Mouse (Mus musculus): Measurements from ENCODE around the gene Tuba1b. TPM values are rescaled to one million over a fixed set of nuclear protein-coding genes. Genes with fewer than 3 reads are reported as not detected.

Gene Tuba1b
- polyA plus RNA-seq (2012; rRNA removed) = 349 and 354 TPM in 2 replicates

GRCm38 (mm10) chr15:98934217-98934839, at the start of gene Tuba1b:
Gene Tuba1b, minus strand, starts transcription at chr15:98934565.

GRCm38 (mm10) chr15:98953401-98954356, 19.3 kb upstream of the Tuba1b start, which contains the start of the genes Gm49450 and Tuba1a:
Gene Gm49450, minus strand, starts transcription at chr15:98953551.
Gene Tuba1a, minus strand, starts transcription at chr15:98953703.

DNA sequence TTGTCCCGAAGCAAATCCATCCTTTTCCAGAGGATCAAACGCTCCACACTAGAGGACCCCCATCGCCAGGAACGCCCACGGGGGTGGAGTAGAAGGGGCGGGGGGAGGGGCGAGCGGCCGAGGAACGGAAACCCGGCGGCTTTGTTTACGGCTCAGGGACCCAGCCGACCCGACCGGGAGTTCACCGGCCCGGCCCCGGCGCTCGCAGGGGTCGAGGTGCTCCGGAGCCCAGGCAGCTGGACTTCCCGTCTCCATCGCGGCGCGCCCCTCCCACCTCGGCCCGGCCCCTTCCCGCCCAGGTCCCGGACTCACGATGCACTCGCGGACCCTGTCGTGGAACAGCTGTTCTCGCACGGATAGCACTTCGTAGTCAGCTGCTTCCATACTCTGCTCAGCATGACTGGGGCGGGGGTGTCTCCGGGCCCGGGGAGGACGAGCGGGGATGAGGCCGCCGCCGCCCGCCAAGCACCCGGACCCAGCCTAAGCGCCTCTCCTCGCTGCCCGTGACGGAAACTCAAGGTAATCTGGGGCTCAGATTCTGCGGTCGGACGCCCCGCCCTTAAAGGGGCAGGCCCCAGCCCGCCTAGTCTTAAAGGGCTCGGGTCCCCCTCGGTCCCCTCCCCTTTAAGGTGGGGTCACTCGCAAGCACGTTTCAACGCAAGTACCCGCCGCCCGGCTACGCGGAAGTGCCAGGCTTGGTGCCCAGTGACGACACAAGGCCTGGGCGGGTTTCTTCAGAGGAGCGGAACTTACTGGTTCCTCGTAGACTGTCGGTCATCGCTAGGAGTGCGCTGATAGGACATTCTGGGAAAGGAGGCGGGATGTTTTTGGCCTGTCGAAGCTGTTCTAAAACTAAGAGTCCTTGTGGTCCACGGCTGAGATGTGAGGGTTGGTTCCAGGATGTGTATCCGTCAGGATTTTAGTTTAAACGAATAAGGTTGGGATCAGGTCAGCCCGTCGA, 16.5 kb downstream of the Tuba1b start, which contains the start of gene Lmbr1l:
Gene Lmbr1l (minus strand): TSS at position 694 of the 961 bp plus-strand sequence.

GRCm38 (mm10) chr15:98897928-98898800, 36.2 kb downstream of the Tuba1b start, which contains the start of gene Dhh:
Gene Dhh, minus strand, starts transcription at chr15:98898540.

GRCm38 (mm10) chr15:98893940-98894745, 40.2 kb downstream of the Tuba1b start, which contains the start of gene Rhebl1:
Gene Rhebl1, minus strand, starts transcription at chr15:98894540.

Other genes starting within 250 kb of the Tuba1b start
- gene Ccdc65, start 226.4 kb downstream of the Tuba1b start, polyA plus RNA-seq (2012; rRNA removed) = 0.43 and 0.45 TPM in 2 replicates
- 18.3 and 25.4 TPM in 2 replicates for gene Fkbp11, start 206.4 kb downstream of the Tuba1b start, polyA plus RNA-seq (2012; rRNA removed)
- gene Arf3, start 171.4 kb downstream of the Tuba1b start, polyA plus RNA-seq (2012; rRNA removed) = 36.3 and 39.5 TPM in 2 replicates
- 0.16 and 0.58 TPM in 2 replicates for gene Wnt10b, start 156.4 kb downstream of the Tuba1b start, polyA plus RNA-seq (2012; rRNA removed)
- gene Wnt1, start 144.7 kb downstream of the Tuba1b start, polyA plus RNA-seq (2012; rRNA removed) = not detected in 2 replicates
- gene Ddn, start 125.1 kb downstream of the Tuba1b start, polyA plus RNA-seq (2012; rRNA removed) = 0.02 TPM in 2 replicates
- 27.3 and 30.3 TPM in 2 replicates for gene Prkag1, start 103.0 kb downstream of the Tuba1b start, polyA plus RNA-seq (2012; rRNA removed)
- 8.0 and 11.3 TPM in 2 replicates for gene Kmt2d, start 63.4 kb downstream of the Tuba1b start, polyA plus RNA-seq (2012; rRNA removed)
- 0.75 and 0.82 TPM in 2 replicates for gene Rhebl1, start 40.0 kb downstream of the Tuba1b start, polyA plus RNA-seq (2012; rRNA removed)
- gene Dhh, start 36.0 kb downstream of the Tuba1b start, polyA plus RNA-seq (2012; rRNA removed) = 0.37 and 0.70 TPM in 2 replicates
- 20.0 and 33.4 TPM in 2 replicates for gene Lmbr1l, start 16.3 kb downstream of the Tuba1b start, polyA plus RNA-seq (2012; rRNA removed)
- gene Gm49450, start 19.0 kb upstream of the Tuba1b start, polyA plus RNA-seq (2012; rRNA removed) = 30.3 and 59.8 TPM in 2 replicates
- gene Tuba1a, start 19.1 kb upstream of the Tuba1b start, polyA plus RNA-seq (2012; rRNA removed) = 130 and 134 TPM in 2 replicates
- gene Tuba1c, start 95.3 kb upstream of the Tuba1b start, polyA plus RNA-seq (2012; rRNA removed) = 186 and 201 TPM in 2 replicates
- 4.5 and 8.5 TPM in 2 replicates for gene Prph, start 120.6 kb upstream of the Tuba1b start, polyA plus RNA-seq (2012; rRNA removed)
- 6.1 and 9.0 TPM in 2 replicates for gene Troap, start 140.0 kb upstream of the Tuba1b start, polyA plus RNA-seq (2012; rRNA removed)
- not detected in 2 replicates for gene C1ql4, start 153.3 kb upstream of the Tuba1b start, polyA plus RNA-seq (2012; rRNA removed)
- 10.4 and 10.8 TPM in 2 replicates for gene Dnajc22, start 158.6 kb upstream of the Tuba1b start, polyA plus RNA-seq (2012; rRNA removed)
- 2.5 and 2.7 TPM in 2 replicates for gene Spats2, start 191.4 kb upstream of the Tuba1b start, polyA plus RNA-seq (2012; rRNA removed)

All from stomach, adult 2 months (tissue).